Mouse (Mus musculus) cerebellum, adult 9-11 months (tissue): ENCODE results near the gene Atrip.
A peak's percentile ranks its signal among the peaks of the same experiment; 100 is the strongest.

Experiments used
- DNase-seq: peaks from one replicate; pipeline ENCODE4 v3.0.0; 2022

Gene Atrip

GRCm38 (mm10) chr9:109073661-109074573 is at the start of gene Atrip:
TSS of gene Atrip (minus strand) at chr9:109074124.
- DNase-seq, result peak; percentile 93

GRCm38 (mm10) chr9:109123266-109123665 is 49.3 kb upstream of the Atrip start:
- DNase-seq, result no peak

GRCm38 (mm10) chr9:109122553-109123085 is 48.7 kb upstream of the Atrip start:
- no peak for DNase-seq

GRCm38 (mm10) chr9:109120956-109121355 is 47.0 kb upstream of the Atrip start:
- no peak for DNase-seq

- DNase-seq, result no peak
Observed at GRCm38 (mm10) chr9:109119571-109119970, 45.6 kb upstream of the Atrip start.

- DNase-seq, result no peak
Observed at GRCm38 (mm10) chr9:109118106-109118505, 44.2 kb upstream of the Atrip start.

GRCm38 (mm10) chr9:109116205-109116604 is 42.3 kb upstream of the Atrip start:
- DNase-seq, result no peak

- DNase-seq, result no peak
Observed at GRCm38 (mm10) chr9:109114871-109115270, 40.9 kb upstream of the Atrip start.

- no peak for DNase-seq
Observed at GRCm38 (mm10) chr9:109114276-109114675, 40.4 kb upstream of the Atrip start.

- no peak for DNase-seq
Observed at GRCm38 (mm10) chr9:109113331-109113730, 39.4 kb upstream of the Atrip start.

GRCm38 (mm10) chr9:109111591-109111990 is 37.7 kb upstream of the Atrip start:
- no peak for DNase-seq

GRCm38 (mm10) chr9:109111101-109111500 is 37.2 kb upstream of the Atrip start:
- DNase-seq, result no peak

- DNase-seq, result no peak
Observed at GRCm38 (mm10) chr9:109110240-109110639, 36.3 kb upstream of the Atrip start.

- DNase-seq, result no peak
Observed at GRCm38 (mm10) chr9:109107341-109107740, 33.4 kb upstream of the Atrip start.

GRCm38 (mm10) chr9:109105648-109106047 is 31.7 kb upstream of the Atrip start:
- no peak for DNase-seq

GRCm38 (mm10) chr9:109105011-109105410 is 31.1 kb upstream of the Atrip start:
- no peak for DNase-seq

GRCm38 (mm10) chr9:109104083-109104482 is 30.2 kb upstream of the Atrip start:
- no peak for DNase-seq

- no peak for DNase-seq
Observed at GRCm38 (mm10) chr9:109103250-109103649, 29.3 kb upstream of the Atrip start.

GRCm38 (mm10) chr9:109102541-109102940 is 28.6 kb upstream of the Atrip start:
- no peak for DNase-seq

- no peak for DNase-seq
Observed at GRCm38 (mm10) chr9:109101933-109102445, 28.1 kb upstream of the Atrip start.

- DNase-seq, result no peak
Observed at GRCm38 (mm10) chr9:109100307-109100928, 26.5 kb upstream of the Atrip start.

GRCm38 (mm10) chr9:109098969-109099368 is 25.0 kb upstream of the Atrip start:
- DNase-seq, result no peak

GRCm38 (mm10) chr9:109098366-109098765 is 24.4 kb upstream of the Atrip start:
- no peak for DNase-seq

- DNase-seq, result peak; percentile 72
Observed at GRCm38 (mm10) chr9:109097831-109098230, 23.9 kb upstream of the Atrip start.
